ENCODE assay signal across 30 mouse cellular contexts in the genomic region with DNA sequence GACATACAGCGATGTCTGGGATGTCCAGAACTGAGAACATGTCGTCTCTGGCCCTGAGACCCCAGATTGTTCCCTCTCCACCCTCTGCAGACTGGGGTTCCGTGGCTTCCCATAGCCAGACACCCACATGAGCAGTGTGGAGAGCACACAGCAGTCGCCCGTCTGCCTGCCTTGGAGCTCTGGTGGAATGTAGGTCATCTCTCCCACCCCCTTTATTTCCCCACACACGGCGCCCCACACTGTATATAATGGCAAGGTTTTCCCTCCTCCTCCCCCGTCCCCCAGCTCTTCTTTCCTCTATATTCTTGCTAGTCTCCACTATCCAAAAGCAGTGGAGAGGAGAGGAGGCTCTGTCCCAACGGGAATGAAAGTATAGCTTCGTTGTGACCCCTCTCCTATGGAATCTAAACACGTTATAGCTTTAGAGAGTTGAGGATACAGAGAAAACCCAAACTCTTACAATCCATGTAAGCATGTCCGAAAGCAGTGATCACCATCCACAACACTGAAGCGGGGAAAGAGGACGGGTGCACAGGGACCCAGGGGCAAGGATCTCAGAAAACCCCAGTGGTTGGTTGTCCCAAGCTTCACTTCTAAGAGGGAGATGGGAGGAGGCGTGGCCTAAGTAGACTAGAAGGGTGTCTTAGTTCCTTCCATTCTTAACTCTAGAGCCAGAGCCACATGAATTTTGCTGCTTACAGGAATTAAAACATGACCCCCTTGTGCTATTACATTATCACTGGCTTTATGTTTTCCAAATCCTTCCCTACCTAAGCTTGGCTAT. TPM values are rescaled to one million over a fixed set of nuclear protein-coding genes. Genes with fewer than 3 reads are reported as not detected.
DNase-seq lines count a peak whose midpoint lies in the region; ATAC-seq and TF ChIP-seq lines count a peak whose summit lies in the region.
"Had no signal": no experiment of that assay in that cellular context is flagged by ENCODE, and none has a peak within 500 bp of the region (broad histone marks: within the 10 kb centered on the region; RNA-seq: fewer than 3 reads in every experiment).

No protein-coding gene starts in this region.

- peak; percentile 13 for TF ChIP-seq POLR2A in ES-Bruce4 (IDR thresholded peaks at IDR 0.05; ENCODE audit: insufficient read depth, low read length)
- TF ChIP-seq POLR2A in cerebellum, adult 2 months (IDR thresholded peaks at IDR 0.05; ENCODE audit: borderline replicate concordance, insufficient read depth, low read length): no peak

- no peaks in the 10 kb centered on the region for H3K9me3 ChIP-seq in intestine, embryonic 15.5 days
- no peaks in the 10 kb centered on the region for H3K9me3 ChIP-seq in intestine, postnatal 0 days (ENCODE audit: control insufficient read depth)
- no peaks in the 10 kb centered on the region for H3K9me3 ChIP-seq in ES-Bruce4 (replicated peaks; ENCODE audit: control insufficient read depth, insufficient read depth, low read length, poor library complexity, severe bottlenecking)
- no peaks in the 10 kb centered on the region for H3K9me3 ChIP-seq in stomach, embryonic 16.5 days (replicated peaks; ENCODE audit: control insufficient read depth, low read length)
- H3K9me3 ChIP-seq: embryonic facial prominence, embryonic 10.5 days; embryonic facial prominence, embryonic 15.5 days; forebrain, embryonic 12.5 days; G1E; heart, embryonic 10.5 days; heart, embryonic 15.5 days; hindbrain, embryonic 12.5 days; limb, embryonic 12.5 days; lung, embryonic 15.5 days; midbrain, embryonic 10.5 days; neural tube, embryonic 12.5 days had no signal

- 0 out of 2 replicates have a peak, but pooled peaks have one; percentile 26 for ATAC-seq in intestine, embryonic 15.5 days
- no peak for ATAC-seq in intestine, postnatal 0 days
- ATAC-seq in stomach, embryonic 16.5 days (ENCODE audit: insufficient read depth, low FRiP score): no peak
- ATAC-seq: forebrain, postnatal 0 days; midbrain, embryonic 16.5 days had no signal

- no peak overlapping the region for H3K9ac ChIP-seq in intestine, embryonic 15.5 days
- H3K9ac ChIP-seq in intestine, postnatal 0 days (ENCODE audit: low read depth, low read length): no peak overlapping the region
- peak overlapping the region; percentile 22 for H3K9ac ChIP-seq in ES-Bruce4 (ENCODE audit: low read depth, poor library complexity, severe bottlenecking)
- no peak overlapping the region for H3K9ac ChIP-seq in stomach, embryonic 16.5 days (ENCODE audit: low read length)
- H3K9ac ChIP-seq: embryonic facial prominence, embryonic 15.5 days; forebrain, embryonic 12.5 days; forebrain, postnatal 0 days; heart, embryonic 15.5 days; hindbrain, embryonic 12.5 days; limb, embryonic 12.5 days; lung, embryonic 15.5 days; neural tube, embryonic 12.5 days had no signal

- 61% methylated on average over 15 of the region's 15 CpGs for WGBS in intestine, embryonic 15.5 days
- WGBS in intestine, postnatal 0 days: 68% methylated on average over 15 of the region's 15 CpGs
- 54% methylated on average over 15 of the region's 15 CpGs for WGBS in stomach, embryonic 16.5 days
- WGBS in cerebellum, adult 2 months: 83% methylated on average over 15 of the region's 15 CpGs

- no peaks in the 10 kb centered on the region for H3K27me3 ChIP-seq in intestine, embryonic 15.5 days (replicated peaks)
- H3K27me3 ChIP-seq in intestine, postnatal 0 days (replicated peaks; ENCODE audit: control insufficient read depth, insufficient read depth, low read length): no peaks in the 10 kb centered on the region
- no peaks in the 10 kb centered on the region for H3K27me3 ChIP-seq in ES-Bruce4 (ENCODE audit: control insufficient read depth, insufficient read depth, low read length, poor library complexity, severe bottlenecking)
- no peaks in the 10 kb centered on the region for H3K27me3 ChIP-seq in stomach, embryonic 16.5 days (ENCODE audit: control insufficient read depth, insufficient read depth, low read length)
- no peaks in the 10 kb centered on the region for H3K27me3 ChIP-seq in cerebellum, adult 2 months (ENCODE audit: control insufficient read depth, insufficient read depth, low read length)
- H3K27me3 ChIP-seq: embryonic facial prominence, embryonic 15.5 days; heart, embryonic 15.5 days; hindbrain, embryonic 12.5 days; limb, embryonic 12.5 days; lung, embryonic 15.5 days; neural tube, embryonic 12.5 days had no signal

- no peak for TF ChIP-seq CTCF in intestine, postnatal 0 days (IDR thresholded peaks at IDR 0.05; ENCODE audit: low read depth)
- TF ChIP-seq CTCF in ES-Bruce4 (IDR thresholded peaks at IDR 0.05; ENCODE audit: low read depth, low read length): no peak
- no peak for TF ChIP-seq CTCF in cerebellum, adult 2 months (IDR thresholded peaks at IDR 0.05; ENCODE audit: borderline replicate concordance, insufficient read depth, low read depth, low read length)

- peak; percentile 68 for DNase-seq in ZHBTc4 (ENCODE audit: low read depth, low spot score)
- no peak for DNase-seq in cerebellum, adult 9-11 months
- DNase-seq in cerebellum, adult 2 months: no peak
- DNase-seq: adrenal gland, postnatal 25 days; cerebellum, adult 11-12 months; cerebellum, postnatal 25 days; forebrain, postnatal 0 days; gastrocnemius, postnatal 14 days; kidney, adult 9 months; kidney, postnatal 14 days; thymus, postnatal 25 days had no signal

- no peak overlapping the region for H3K4me2 ChIP-seq in intestine, embryonic 15.5 days (replicated peaks)
- H3K4me2 ChIP-seq in intestine, postnatal 0 days (replicated peaks; ENCODE audit: low read depth): no peak overlapping the region; the same call in 1 of the 2 replicates
- peak overlapping the region; percentile 29 for H3K4me2 ChIP-seq in stomach, embryonic 16.5 days (ENCODE audit: low read depth, low read length)
- H3K4me2 ChIP-seq: embryonic facial prominence, embryonic 15.5 days; forebrain, embryonic 12.5 days; heart, embryonic 15.5 days; hindbrain, embryonic 12.5 days; limb, embryonic 12.5 days; liver, embryonic 11.5 days; lung, embryonic 15.5 days; neural tube, embryonic 12.5 days had no signal

- H3K4me3 ChIP-seq in intestine, embryonic 15.5 days (replicated peaks): no peak overlapping the region
- H3K4me3 ChIP-seq in intestine, postnatal 0 days (ENCODE audit: low read depth, low read length): no peak overlapping the region
- peak overlapping the region; percentile 59 for H3K4me3 ChIP-seq in ES-Bruce4 (ENCODE audit: low read depth, low read length)
- H3K4me3 ChIP-seq in stomach, embryonic 16.5 days (replicated peaks; ENCODE audit: low read length): no peak overlapping the region
- no peak overlapping the region for H3K4me3 ChIP-seq in cerebellum, adult 2 months (replicated peaks; ENCODE audit: insufficient read depth, low read depth, low read length)
- H3K4me3 ChIP-seq: embryonic facial prominence, embryonic 10.5 days; embryonic facial prominence, embryonic 15.5 days; forebrain, embryonic 12.5 days; heart, embryonic 10.5 days; heart, embryonic 15.5 days; hindbrain, embryonic 12.5 days; left cerebral cortex, adult 2 months; limb, embryonic 12.5 days; lung, embryonic 15.5 days; midbrain, embryonic 10.5 days; myocyte; neural tube, embryonic 12.5 days had no signal

- no peak for TF ChIP-seq EP300 in ES-Bruce4 (IDR thresholded peaks at IDR 0.05; ENCODE audit: insufficient read depth, low read depth, low read length)

- H3K36me3 ChIP-seq in intestine, embryonic 15.5 days: no peaks in the 10 kb centered on the region
- H3K36me3 ChIP-seq in intestine, postnatal 0 days (ENCODE audit: control insufficient read depth, insufficient read depth): no peaks in the 10 kb centered on the region
- no peaks in the 10 kb centered on the region for H3K36me3 ChIP-seq in ES-Bruce4 (ENCODE audit: control insufficient read depth, insufficient read depth, low read length, poor library complexity, severe bottlenecking)
- H3K36me3 ChIP-seq in stomach, embryonic 16.5 days (ENCODE audit: control insufficient read depth, insufficient read depth, low read length): no peaks in the 10 kb centered on the region
- H3K36me3 ChIP-seq: embryonic facial prominence, embryonic 10.5 days; embryonic facial prominence, embryonic 15.5 days; forebrain, embryonic 12.5 days; G1E; heart, embryonic 10.5 days; heart, embryonic 15.5 days; hindbrain, embryonic 12.5 days; limb, embryonic 12.5 days; lung, embryonic 15.5 days; midbrain, embryonic 10.5 days; neural tube, embryonic 12.5 days had no signal

- H3K27ac ChIP-seq in intestine, embryonic 15.5 days: no peak overlapping the region
- H3K27ac ChIP-seq in intestine, postnatal 0 days (ENCODE audit: low read depth, low read length): no peak overlapping the region
- H3K27ac ChIP-seq in ES-Bruce4 (ENCODE audit: insufficient read depth, low read length): peak overlapping the region; percentile 6
- H3K27ac ChIP-seq in stomach, embryonic 16.5 days (ENCODE audit: low read length): no peak overlapping the region
- no peak overlapping the region for H3K27ac ChIP-seq in cerebellum, adult 2 months (ENCODE audit: insufficient read depth, low read length)
- H3K27ac ChIP-seq: embryonic facial prominence, embryonic 10.5 days; embryonic facial prominence, embryonic 15.5 days; forebrain, embryonic 12.5 days; heart, embryonic 10.5 days; heart, embryonic 15.5 days; hindbrain, embryonic 12.5 days; left cerebral cortex, adult 2 months; limb, embryonic 12.5 days; lung, embryonic 15.5 days; midbrain, embryonic 10.5 days; neural tube, embryonic 12.5 days had no signal

- 0 out of 2 replicates have a peak, but pooled peaks cover 10% of the 10 kb centered on the region for H3K4me1 ChIP-seq in intestine, embryonic 15.5 days (replicated peaks)
- no peaks in the 10 kb centered on the region for H3K4me1 ChIP-seq in intestine, postnatal 0 days (replicated peaks; ENCODE audit: control insufficient read depth, insufficient read depth, low read length)
- peaks cover 7% of the 10 kb centered on the region for H3K4me1 ChIP-seq in ES-Bruce4 (ENCODE audit: control insufficient read depth, insufficient read depth, low read length)
- H3K4me1 ChIP-seq in stomach, embryonic 16.5 days (ENCODE audit: control insufficient read depth, insufficient read depth, low read length): peaks cover 7% of the 10 kb centered on the region
- H3K4me1 ChIP-seq in cerebellum, adult 2 months (ENCODE audit: control insufficient read depth, insufficient read depth, low read length): peaks cover 15% of the 10 kb centered on the region
- H3K4me1 ChIP-seq: embryonic facial prominence, embryonic 15.5 days; forebrain, embryonic 12.5 days; hindbrain, embryonic 12.5 days; lung, embryonic 15.5 days; neural tube, embryonic 12.5 days had no signal

RNA-seq across cellular contexts. Expression of gene A4galt, which starts 13.9 kb away (rescaled TPM):
- 3.3 and 4.2 TPM in 2 replicates for polyA plus RNA-seq in intestine, embryonic 15.5 days (2015; fragmentation: Nextera tagmentation; extraction: Ambion mirVana)
- 8.1 and 8.6 TPM in 2 replicates for polyA plus RNA-seq in intestine, postnatal 0 days (2015; fragmentation: Nextera tagmentation; extraction: Ambion mirVana)
- polyA plus RNA-seq in ES-Bruce4 (2011; ENCODE audit: insufficient read depth, insufficient read length, low read depth, missing spikeins): 38.1 and 38.2 TPM in 2 replicates
- polyA plus RNA-seq in stomach, embryonic 16.5 days (2015; fragmentation: Nextera tagmentation; extraction: Ambion mirVana): 15.3 and 16.9 TPM in 2 replicates
- polyA plus RNA-seq in cerebellum, adult 2 months (2012; rRNA removed): 3.7 and 5.0 TPM in 2 replicates
- polyA plus RNA-seq: G1E; heart, embryonic 10.5 days had no signal
